Mouse (Mus musculus): ENCODE data around the gene Hsd17b13. TPM values are rescaled to one million over a fixed set of nuclear protein-coding genes. Genes with fewer than 3 reads are reported as not detected.
A peak's percentile ranks its signal among the peaks of the same experiment; 100 is the strongest.

Gene Hsd17b13
- polyA plus RNA-seq, 1 experiment from 2014 or later: not detected

DNA sequence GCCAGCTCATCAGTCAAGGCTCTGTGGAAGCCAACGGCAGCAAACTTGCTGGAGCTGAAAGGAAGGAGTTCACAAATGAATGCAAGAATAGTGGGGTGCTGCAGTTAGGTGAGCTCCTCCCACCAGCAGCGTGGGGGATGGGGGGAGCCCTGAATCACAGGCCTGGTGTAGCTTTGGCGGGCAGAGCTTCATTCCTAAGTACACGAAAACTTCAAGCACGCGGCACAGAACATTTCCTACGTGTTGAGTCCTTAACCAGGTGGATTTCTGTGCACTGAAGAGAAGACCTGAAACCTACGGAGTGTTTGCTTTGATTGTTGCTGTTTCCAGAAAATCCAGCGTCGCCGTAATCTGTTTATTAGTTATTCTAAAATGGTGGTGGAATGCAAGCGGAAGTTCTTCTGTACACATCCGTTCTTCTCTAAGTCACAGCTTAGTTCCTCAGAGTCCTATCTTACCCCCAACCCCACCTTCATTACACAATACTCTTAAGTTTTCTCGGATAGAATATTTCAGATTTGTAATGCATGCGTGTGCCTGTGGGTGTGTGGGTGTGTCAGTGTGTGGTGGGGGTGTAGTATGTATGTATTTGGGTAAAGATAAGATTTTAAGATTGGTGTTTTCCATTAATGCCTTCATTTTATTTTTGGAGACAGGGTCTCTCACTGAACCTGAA lies 26.2 kb upstream of the Hsd17b13 start:
- Histone ChIP-seq H3K27me3 (ENCODE audit: low read depth, poor library complexity, severe bottlenecking) (peaks cover 15% of the 10 kb centered on the region; the same call in 1 of the 2 replicates), H3K27ac (replicated peaks) (peak overlapping the region; percentile 29; the same call in 1 of the 2 replicates), H3K36me3 (no peaks in the 10 kb centered on the region), H3K4me1 (peaks cover 13% of the 10 kb centered on the region), H3K9me3 (replicated peaks) (no peaks in the 10 kb centered on the region), H3K4me3 (peak overlapping the region; percentile 41)
- DNase-seq (ENCODE audit: low spot score): no peak
- 49% methylated on average over 15 of the region's 15 CpGs for WGBS

DNA sequence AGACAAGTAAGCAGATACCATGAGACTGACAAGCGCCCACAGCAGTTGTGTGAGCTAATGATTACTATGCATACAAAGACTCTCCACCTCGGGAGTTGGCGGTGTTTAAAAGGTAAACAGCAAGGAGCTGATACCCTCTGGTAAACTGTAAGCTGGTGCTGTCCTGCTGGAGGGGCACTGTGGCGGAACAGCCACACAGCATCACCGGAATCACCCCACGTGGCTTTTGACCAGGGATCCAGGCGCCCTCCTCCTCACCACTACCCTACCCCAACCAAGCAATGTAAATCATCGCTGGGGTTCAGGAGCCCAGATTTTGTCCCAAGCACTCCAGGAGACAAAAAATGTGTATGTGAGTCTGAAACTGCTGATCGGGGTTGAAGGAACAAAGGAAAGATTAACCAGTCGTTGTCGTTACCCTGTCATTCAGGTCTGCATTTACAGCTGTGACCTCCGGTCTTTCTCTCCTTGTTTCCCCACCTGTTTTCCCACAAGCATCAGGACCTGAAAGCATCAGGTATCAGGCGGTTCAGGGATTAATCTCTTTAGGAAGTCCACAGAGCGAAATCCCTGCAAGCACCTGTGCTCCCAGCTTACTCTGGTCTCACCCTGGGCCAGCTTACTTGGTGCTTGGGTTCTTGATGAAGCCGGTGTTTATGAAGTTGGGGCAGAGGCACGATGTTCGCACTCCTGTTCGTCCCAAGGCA lies 25.5 kb upstream of the Hsd17b13 start:
- peak; percentile 29 for DNase-seq (ENCODE audit: low spot score)
- H3K27ac ChIP-seq (replicated peaks): peak overlapping the region; percentile 29; the same call in 1 of the 2 replicates
- H3K9me3 ChIP-seq (replicated peaks): no peaks in the 10 kb centered on the region
- H3K4me1 ChIP-seq: peaks cover 13% of the 10 kb centered on the region
- H3K36me3 ChIP-seq: no peaks in the 10 kb centered on the region
- H3K27me3 ChIP-seq (ENCODE audit: low read depth, poor library complexity, severe bottlenecking): peaks cover 15% of the 10 kb centered on the region; the same call in 1 of the 2 replicates
- 14% methylated on average over 18 of the region's 18 CpGs for WGBS
- H3K4me3 ChIP-seq: peak overlapping the region; percentile 41

DNA sequence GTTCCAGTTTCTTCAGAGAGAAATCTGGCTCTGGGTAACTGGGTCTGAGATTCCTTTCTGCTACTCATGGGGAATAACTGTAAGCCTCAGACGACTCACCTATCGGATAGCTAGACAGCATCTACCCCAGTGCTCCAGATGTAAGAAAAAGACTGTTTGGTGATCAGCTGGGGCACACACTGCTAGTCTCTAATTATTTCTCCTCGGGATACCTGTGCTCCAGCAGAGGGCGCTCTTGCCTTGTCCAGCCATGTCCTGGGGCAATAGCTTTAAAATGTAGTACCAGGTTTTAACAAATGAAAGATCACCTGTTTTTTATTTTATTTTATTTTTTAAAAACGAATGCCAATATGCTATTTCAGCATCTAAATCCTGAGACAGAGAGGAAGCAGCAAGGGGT lies 22.5 kb upstream of the Hsd17b13 start:
- no peak overlapping the region for H3K4me3 ChIP-seq
- H3K9me3 ChIP-seq (replicated peaks): no peaks in the 10 kb centered on the region
- H3K4me1 ChIP-seq: peaks cover 13% of the 10 kb centered on the region
- DNase-seq (ENCODE audit: low spot score): peak; percentile 76
- peaks cover 15% of the 10 kb centered on the region; the same call in 1 of the 2 replicates for H3K27me3 ChIP-seq (ENCODE audit: low read depth, poor library complexity, severe bottlenecking)
- no peaks in the 10 kb centered on the region for H3K36me3 ChIP-seq
- 7% methylated on average over 5 of the region's 5 CpGs for WGBS
- no peak overlapping the region for H3K27ac ChIP-seq (replicated peaks)

DNA sequence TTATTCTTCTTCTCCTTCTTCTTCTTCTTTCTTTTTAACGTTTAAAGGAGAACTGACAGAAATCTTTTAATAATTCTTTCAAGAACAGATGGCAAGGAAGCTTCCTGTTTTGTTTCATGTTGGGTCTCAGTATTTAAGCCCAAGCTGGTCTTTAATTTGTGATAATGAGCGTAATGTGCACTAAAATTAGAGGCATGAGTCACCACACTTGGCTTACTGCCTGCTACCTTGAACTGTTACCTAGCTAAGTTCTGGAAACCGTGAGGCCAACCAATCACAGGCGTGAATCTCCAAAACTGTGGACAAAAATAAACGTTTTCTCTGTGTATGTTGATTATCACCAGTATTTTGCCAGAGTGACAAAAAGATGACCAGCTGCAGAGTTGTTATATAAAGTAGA lies 21.5 kb upstream of the Hsd17b13 start:
- no peaks in the 10 kb centered on the region for H3K36me3 ChIP-seq
- peaks cover 13% of the 10 kb centered on the region; the same call in 1 of the 2 replicates for H3K27me3 ChIP-seq (ENCODE audit: low read depth, poor library complexity, severe bottlenecking)
- H3K4me3 ChIP-seq: no peak overlapping the region
- no peaks in the 10 kb centered on the region for H3K9me3 ChIP-seq (replicated peaks)
- no peak overlapping the region for H3K27ac ChIP-seq (replicated peaks)
- peaks cover 13% of the 10 kb centered on the region for H3K4me1 ChIP-seq
- WGBS: 79% methylated on average over 5 of the region's 5 CpGs
- no peak for DNase-seq (ENCODE audit: low spot score)

GRCm38 (mm10) chr5:103995181-103995580 lies 18.0 kb upstream of the Hsd17b13 start:
- H3K9me3 ChIP-seq (replicated peaks): no peaks in the 10 kb centered on the region
- DNase-seq (ENCODE audit: low spot score): peak; percentile 20
- no peak overlapping the region for H3K27ac ChIP-seq (replicated peaks)
- H3K4me3 ChIP-seq: no peak overlapping the region
- 76% methylated on average over 3 of the region's 3 CpGs for WGBS
- H3K36me3 ChIP-seq: no peaks in the 10 kb centered on the region
- no peaks in the 10 kb centered on the region for H3K27me3 ChIP-seq (ENCODE audit: low read depth, poor library complexity, severe bottlenecking)
- no peaks in the 10 kb centered on the region for H3K4me1 ChIP-seq

- Histone ChIP-seq H3K36me3 (no peaks in the 10 kb centered on the region), H3K9me3 (replicated peaks) (no peaks in the 10 kb centered on the region), H3K27me3 (ENCODE audit: low read depth, poor library complexity, severe bottlenecking) (no peaks in the 10 kb centered on the region), H3K4me3 (no peak overlapping the region), H3K27ac (replicated peaks) (no peak overlapping the region), H3K4me1 (no peaks in the 10 kb centered on the region)
- no peak for DNase-seq (ENCODE audit: low spot score)
- 88% methylated on average over 4 of the region's 4 CpGs for WGBS
Measured at GRCm38 (mm10) chr5:103994669-103995068, 17.5 kb upstream of the Hsd17b13 start.

GRCm38 (mm10) chr5:103993601-103994000 lies 16.4 kb upstream of the Hsd17b13 start:
- Histone ChIP-seq H3K4me3 (no peak overlapping the region), H3K27me3 (ENCODE audit: low read depth, poor library complexity, severe bottlenecking) (no peaks in the 10 kb centered on the region), H3K36me3 (no peaks in the 10 kb centered on the region), H3K9me3 (replicated peaks) (no peaks in the 10 kb centered on the region), H3K4me1 (no peaks in the 10 kb centered on the region), H3K27ac (replicated peaks) (no peak overlapping the region)
- no peak for DNase-seq (ENCODE audit: low spot score)
- 82% methylated on average over 1 of the region's 1 CpGs for WGBS

- DNase-seq (ENCODE audit: low spot score): no peak
- H3K4me3 ChIP-seq: no peak overlapping the region
- no peaks in the 10 kb centered on the region for H3K4me1 ChIP-seq
- WGBS: 92% methylated on average over 9 of the region's 9 CpGs
- H3K27ac ChIP-seq (replicated peaks): no peak overlapping the region
- no peaks in the 10 kb centered on the region for H3K9me3 ChIP-seq (replicated peaks)
- H3K36me3 ChIP-seq: no peaks in the 10 kb centered on the region
- H3K27me3 ChIP-seq (ENCODE audit: low read depth, poor library complexity, severe bottlenecking): no peaks in the 10 kb centered on the region
Measured at GRCm38 (mm10) chr5:103992831-103993230, 15.6 kb upstream of the Hsd17b13 start.

- H3K27me3 ChIP-seq (ENCODE audit: low read depth, poor library complexity, severe bottlenecking): no peaks in the 10 kb centered on the region
- no peak for DNase-seq (ENCODE audit: low spot score)
- H3K36me3 ChIP-seq: no peaks in the 10 kb centered on the region
- no peaks in the 10 kb centered on the region for H3K4me1 ChIP-seq
- no peaks in the 10 kb centered on the region for H3K9me3 ChIP-seq (replicated peaks)
- no peak overlapping the region for H3K4me3 ChIP-seq
- 89% methylated on average over 9 of the region's 9 CpGs for WGBS
- H3K27ac ChIP-seq (replicated peaks): no peak overlapping the region
Measured at GRCm38 (mm10) chr5:103980705-103981560, 3.7 kb upstream of the Hsd17b13 start.

DNA sequence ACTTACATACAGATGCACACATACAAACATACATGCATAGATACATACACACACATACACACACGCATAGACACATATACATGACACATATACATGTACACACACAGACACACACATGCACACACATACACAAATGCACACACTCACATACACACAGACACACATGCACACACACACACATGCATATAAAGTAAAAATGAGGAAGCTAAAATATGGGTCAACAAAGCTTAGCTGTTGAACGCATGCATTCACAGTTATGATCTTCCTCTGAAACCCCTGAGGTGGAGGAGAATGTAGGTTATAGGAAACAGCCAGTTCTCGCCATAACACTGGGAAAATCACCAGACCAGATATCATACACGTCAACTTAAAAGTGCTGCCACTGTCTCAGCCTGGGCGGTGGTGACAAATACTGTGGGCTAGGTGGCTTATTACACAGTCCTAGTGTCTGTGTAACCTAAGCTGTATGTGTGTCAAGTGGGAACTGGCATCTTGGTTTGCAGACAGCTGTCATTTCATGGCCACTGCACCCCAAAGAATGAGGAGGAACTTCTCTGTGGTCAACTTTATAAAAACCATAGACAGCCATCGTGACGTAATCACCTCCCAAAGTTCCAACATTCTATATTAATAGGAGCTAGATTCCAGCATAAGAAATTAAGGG lies 829 bp upstream of the Hsd17b13 start:
- H3K4me1 ChIP-seq: no peaks in the 10 kb centered on the region
- no peaks in the 10 kb centered on the region for H3K9me3 ChIP-seq (replicated peaks)
- no peak overlapping the region for H3K4me3 ChIP-seq
- no peaks in the 10 kb centered on the region for H3K36me3 ChIP-seq
- H3K27ac ChIP-seq (replicated peaks): no peak overlapping the region
- H3K27me3 ChIP-seq (ENCODE audit: low read depth, poor library complexity, severe bottlenecking): no peaks in the 10 kb centered on the region
- no peak for DNase-seq (ENCODE audit: low spot score)
- WGBS: 92% methylated on average over 7 of the region's 7 CpGs

GRCm38 (mm10) chr5:103975736-103976135 lies 1.5 kb downstream of the Hsd17b13 start:
- Histone ChIP-seq H3K27ac (replicated peaks) (no peak overlapping the region), H3K36me3 (no peaks in the 10 kb centered on the region), H3K4me1 (no peaks in the 10 kb centered on the region), H3K4me3 (no peak overlapping the region), H3K9me3 (replicated peaks) (no peaks in the 10 kb centered on the region), H3K27me3 (ENCODE audit: low read depth, poor library complexity, severe bottlenecking) (no peaks in the 10 kb centered on the region)
- no peak for DNase-seq (ENCODE audit: low spot score)
- 91% methylated on average over 7 of the region's 7 CpGs for WGBS

GRCm38 (mm10) chr5:103972801-103973200 lies 4.4 kb downstream of the Hsd17b13 start:
- Histone ChIP-seq H3K4me3 (no peak overlapping the region), H3K4me1 (no peaks in the 10 kb centered on the region), H3K27me3 (ENCODE audit: low read depth, poor library complexity, severe bottlenecking) (no peaks in the 10 kb centered on the region), H3K27ac (replicated peaks) (no peak overlapping the region), H3K9me3 (replicated peaks) (no peaks in the 10 kb centered on the region), H3K36me3 (no peaks in the 10 kb centered on the region)
- no peak for DNase-seq (ENCODE audit: low spot score)
- 82% methylated on average over 13 of the region's 13 CpGs for WGBS

All from midbrain, embryonic 10.5 days (tissue).